Mouse (Mus musculus) liver, adult 2 months (tissue): Measurements from ENCODE around the gene Lamtor3. TPM values are rescaled to one million over a fixed set of nuclear protein-coding genes. Genes with fewer than 3 reads are reported as not detected.

Source experiments
- DNase-seq: peaks from one replicate; pipeline ENCODE4 v3.0.0-alpha.2; 2011; ENCODE audit warnings: low read depth, low spot score; ENCODE audit errors: extremely low read depth
- H3K27ac ChIP-seq: fragments of 200-500 bp; replicated peaks from 2 replicates; pipeline ENCODE4 v1.5.1; 2012; ENCODE audit warnings: low read depth, mild to moderate bottlenecking, control low read depth, inconsistent platforms, low read length; ENCODE audit not compliant: insufficient read depth
- H3K27me3 ChIP-seq: fragments of 200-500 bp; 2 replicates; pipeline ENCODE4 v1.6.1; 2012; ENCODE audit warnings: mild to moderate bottlenecking, moderate library complexity, low read length, inconsistent platforms; ENCODE audit not compliant: control insufficient read depth, insufficient read depth
- H3K36me3 ChIP-seq: fragments of 200-500 bp; 2 replicates; pipeline ENCODE4 v1.6.1; 2012; ENCODE audit warnings: low read length, inconsistent platforms; ENCODE audit not compliant: control insufficient read depth, insufficient read depth
- H3K4me1 ChIP-seq: fragments of 200-500 bp; 2 replicates; pipeline ENCODE4 v1.6.1; 2011; ENCODE audit warnings: low read length; ENCODE audit not compliant: control insufficient read depth, insufficient read depth
- H3K4me3 ChIP-seq: fragments of 200-500 bp; 2 replicates; pipeline ENCODE4 v1.5.1; 2011; ENCODE audit warnings: low read depth, mild to moderate bottlenecking, control low read depth, low read length, moderate library complexity; ENCODE audit not compliant: insufficient read depth
- H3K79me2 ChIP-seq: fragments of 200-500 bp; 2 replicates; pipeline ENCODE4 v1.6.1; 2012; ENCODE audit warnings: inconsistent platforms, mild to moderate bottlenecking, low read length, moderate library complexity; ENCODE audit not compliant: control insufficient read depth, insufficient read depth
- H3K9ac ChIP-seq: fragments of 200-500 bp; 2 replicates; pipeline ENCODE4 v1.6.1; 2012; ENCODE audit warnings: low read depth, mild to moderate bottlenecking, control low read depth, inconsistent platforms, low read length
- CTCF ChIP-seq: fragments of 200-500 bp; IDR thresholded peaks from 2 replicates; pipeline ENCODE4 v1.5.1; 2011; ENCODE audit warnings: low read depth, low read length, control low read depth
- POLR2A ChIP-seq: fragments of 200-500 bp; IDR thresholded peaks from 2 replicates; pipeline ENCODE4 v1.6.1; 2011; ENCODE audit warnings: low read length, control low read depth; ENCODE audit not compliant: insufficient read depth; ENCODE audit errors: extremely low read depth
- WGBS: fragments of 180-500 bp; shearing (Covaris S2); methylation state at CpG from one replicate; pipeline ENCODE4 v1.1.7; 2018; 5-methylcytosine and 5-hydroxymethylcytosine counted together
- polyA plus RNA-seq: library from polyadenylated mRNA; depleted of rRNA; stranded (reverse); fragments of >200 nt; gene quantifications from 2 replicates; pipeline ENCODE4 v1.2.3, GENCODE M21; 2012
- total RNA-seq: library from RNA; depleted of rRNA; stranded (reverse); fragments of >200 nt; gene quantifications from 2 replicates; pipeline ENCODE4 v1.2.3, GENCODE M21; 2014

Lamtor3 gene
- total and polyA plus RNA-seq, 2 experiments, result 10.8 to 24.5 TPM

GRCm38 (mm10) chr3:137968105-137968819 lies 50.0 kb downstream of the Lamtor3 start:
- no peak for TF ChIP-seq CTCF
- TF ChIP-seq POLR2A, result no peak
- DNase-seq, result no peak
- no peaks in the 10 kb centered on the region for H3K4me1 ChIP-seq
- 91% methylated on average over 14 of the region's 14 CpGs for WGBS
- no peak overlapping the region for H3K27ac ChIP-seq
- no peaks in the 10 kb centered on the region for H3K27me3 ChIP-seq
- H3K36me3 ChIP-seq, result no peaks in the 10 kb centered on the region
- H3K9ac ChIP-seq, result no peak overlapping the region
- H3K79me2 ChIP-seq, result no peaks in the 10 kb centered on the region
- H3K4me3 ChIP-seq, result no peak overlapping the region

- Histone ChIP-seq H3K9ac (no peak overlapping the region), H3K4me1 (no peaks in the 10 kb centered on the region), H3K27me3 (no peaks in the 10 kb centered on the region), H3K79me2 (no peaks in the 10 kb centered on the region), H3K27ac (no peak overlapping the region), H3K36me3 (no peaks in the 10 kb centered on the region), H3K4me3 (no peak overlapping the region)
- no peak for DNase-seq
- WGBS, result 70% methylated on average over 9 of the region's 9 CpGs
- no peak for TF ChIP-seq POLR2A
- TF ChIP-seq CTCF, result no peak
These were observed 50.6 kb downstream of the Lamtor3 start for GRCm38 (mm10) chr3:137968820-137969486.

GRCm38 (mm10) chr3:137969951-137970350 lies 51.6 kb downstream of the Lamtor3 start:
- Histone ChIP-seq H3K4me3 (no peak overlapping the region), H3K27ac (no peak overlapping the region), H3K4me1 (no peaks in the 10 kb centered on the region), H3K79me2 (no peaks in the 10 kb centered on the region), H3K27me3 (no peaks in the 10 kb centered on the region), H3K9ac (no peak overlapping the region), H3K36me3 (no peaks in the 10 kb centered on the region)
- TF ChIP-seq CTCF, result no peak
- no peak for TF ChIP-seq POLR2A
- 66% methylated on average over 12 of the region's 12 CpGs for WGBS
- DNase-seq, result no peak

DNA sequence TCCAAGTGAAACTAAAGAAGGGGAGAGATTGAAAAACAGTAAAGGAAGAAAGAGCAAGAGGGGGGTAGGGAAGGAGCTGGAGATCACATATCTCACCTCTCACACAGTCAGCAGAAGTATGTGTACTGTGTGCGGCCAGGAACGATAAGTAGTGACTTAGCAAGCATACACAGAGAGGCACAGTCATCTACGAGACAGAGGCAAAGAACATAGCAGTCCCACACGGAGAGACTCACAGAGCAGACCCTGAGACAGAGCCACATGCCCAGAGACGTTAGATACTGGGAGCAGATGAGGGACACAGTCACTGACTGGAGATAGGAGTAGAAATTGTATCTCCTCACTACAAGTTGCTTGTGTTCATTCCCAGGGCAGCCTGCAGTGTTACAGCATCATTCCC lies 53.9 kb downstream of the Lamtor3 start:
- no peaks in the 10 kb centered on the region for H3K79me2 ChIP-seq
- TF ChIP-seq CTCF (no peak), POLR2A (no peak)
- H3K9ac ChIP-seq, result no peak overlapping the region
- DNase-seq, result no peak
- no peak overlapping the region for H3K4me3 ChIP-seq
- no peaks in the 10 kb centered on the region for H3K36me3 ChIP-seq
- 86% methylated on average over 5 of the region's 5 CpGs for WGBS
- no peak overlapping the region for H3K27ac ChIP-seq
- H3K27me3 ChIP-seq, result no peaks in the 10 kb centered on the region
- no peaks in the 10 kb centered on the region for H3K4me1 ChIP-seq

GRCm38 (mm10) chr3:137972989-137973388 lies 54.7 kb downstream of the Lamtor3 start:
- no peak overlapping the region for H3K27ac ChIP-seq
- DNase-seq, result no peak
- no peak overlapping the region for H3K4me3 ChIP-seq
- no peaks in the 10 kb centered on the region for H3K79me2 ChIP-seq
- WGBS, result 94% methylated on average over 7 of the region's 7 CpGs
- H3K9ac ChIP-seq, result no peak overlapping the region
- H3K36me3 ChIP-seq, result no peaks in the 10 kb centered on the region
- TF ChIP-seq CTCF (no peak), POLR2A (no peak)
- H3K27me3 ChIP-seq, result no peaks in the 10 kb centered on the region
- no peaks in the 10 kb centered on the region for H3K4me1 ChIP-seq

DNA sequence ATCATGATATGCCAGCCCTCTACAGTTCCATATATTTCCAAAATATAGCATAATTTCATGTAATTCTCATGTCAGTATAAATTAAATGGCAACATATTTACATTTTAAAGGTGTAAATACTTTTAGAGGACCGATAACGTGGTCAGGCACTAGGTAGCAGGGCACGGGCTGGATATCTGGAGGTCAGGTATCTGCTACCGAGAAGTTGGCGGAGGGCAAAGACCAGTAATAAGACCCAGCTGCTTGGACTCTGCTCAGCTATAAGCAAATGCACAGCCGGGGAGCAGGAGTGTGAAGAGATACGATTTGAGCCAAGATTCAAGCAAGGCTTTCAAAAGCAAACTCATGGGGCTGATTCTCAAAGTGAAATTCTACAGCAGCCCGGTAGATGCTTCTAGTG lies 56.0 kb downstream of the Lamtor3 start:
- no peaks in the 10 kb centered on the region for H3K36me3 ChIP-seq
- no peak for TF ChIP-seq CTCF
- TF ChIP-seq POLR2A, result no peak
- no peaks in the 10 kb centered on the region for H3K4me1 ChIP-seq
- H3K27me3 ChIP-seq, result no peaks in the 10 kb centered on the region
- H3K79me2 ChIP-seq, result no peaks in the 10 kb centered on the region
- no peak overlapping the region for H3K9ac ChIP-seq
- WGBS, result 89% methylated on average over 8 of the region's 8 CpGs
- no peak for DNase-seq
- no peak overlapping the region for H3K27ac ChIP-seq
- no peak overlapping the region for H3K4me3 ChIP-seq
